Mouse (Mus musculus) heart, adult 2 months (tissue): ENCODE data around the gene Celf1. TPM values are rescaled to one million over a fixed set of nuclear protein-coding genes. Genes with fewer than 3 reads are reported as not detected.

Experiments used
- DNase-seq, 2 experiments: peaks; one replicate each; pipeline ENCODE4 v3.0.0; 2021
- H3K27ac ChIP-seq: fragments of 200-600 bp; 2 replicates; pipeline ENCODE4 v1.8.1; 2022
- H3K27me3 ChIP-seq: fragments of 200-500 bp; 2 replicates; pipeline ENCODE4 v1.6.1; 2012; ENCODE audit warnings: mild to moderate bottlenecking, low read length, inconsistent platforms, mixed read lengths; ENCODE audit not compliant: control insufficient read depth, insufficient read depth
- H3K36me3 ChIP-seq: fragments of 200-500 bp; 2 replicates; pipeline ENCODE4 v1.6.1; 2012; ENCODE audit warnings: low read length, inconsistent platforms; ENCODE audit not compliant: control insufficient read depth, insufficient read depth
- H3K4me1 ChIP-seq: fragments of 200-500 bp; 2 replicates; pipeline ENCODE4 v1.6.1; 2011; ENCODE audit warnings: low read length; ENCODE audit not compliant: control insufficient read depth, insufficient read depth
- H3K4me3 ChIP-seq: fragments of 200-600 bp; 2 replicates; pipeline ENCODE4 v1.8.1; 2022
- H3K79me2 ChIP-seq: fragments of 200-500 bp; replicated peaks from 2 replicates; pipeline ENCODE4 v1.6.1; 2012; ENCODE audit warnings: mild to moderate bottlenecking, inconsistent platforms, low read length, moderate library complexity, mixed read lengths; ENCODE audit not compliant: control insufficient read depth, insufficient read depth
- H3K9ac ChIP-seq: fragments of 200-500 bp; 2 replicates; pipeline ENCODE4 v1.6.1; 2012; ENCODE audit warnings: low read depth, mild to moderate bottlenecking, control low read depth, inconsistent platforms, low read length, mixed read lengths
- CTCF ChIP-seq: fragments of 200-600 bp; IDR thresholded peaks from 2 replicates; pipeline ENCODE4 v1.8.1; 2022; ENCODE audit warnings: antibody characterized with exemption, mild to moderate bottlenecking, moderate library complexity
- EP300 ChIP-seq: fragments of 200-500 bp; IDR thresholded peaks from 2 replicates; pipeline ENCODE4 v1.6.1; 2011; ENCODE audit warnings: low read depth, low read length, control low read depth; ENCODE audit not compliant: insufficient read depth
- POLR2A ChIP-seq: fragments of 200-500 bp; IDR thresholded peaks from 2 replicates; pipeline ENCODE4 v1.6.1; 2011; ENCODE audit warnings: mild to moderate bottlenecking, low read depth, low read length, control low read depth; ENCODE audit not compliant: insufficient read depth
- WGBS: fragments of 180-500 bp; shearing (Covaris S2); methylation state at CpG from one replicate; pipeline ENCODE4 v1.1.7; 2018; 5-methylcytosine and 5-hydroxymethylcytosine counted together
- intact Hi-C: fragments of 180-260 bp; cut with DNase I; formaldehyde crosslinking; loops from one replicate; pipeline ENCODE4 v1.15.1; 2025
- polyA plus RNA-seq: library from polyadenylated mRNA; depleted of rRNA; stranded (reverse); fragments of >200 nt; gene quantifications from 2 replicates; pipeline ENCODE4 v1.2.3, GENCODE M21; 2012
- total RNA-seq, 2 experiments: library from RNA; stranded (reverse); gene quantifications; 2 replicates each; pipeline ENCODE4 v1.2.3; 2021

The Celf1 gene
- total and polyA plus RNA-seq, 3 experiments, result 39.2 to 77.7 (median 69.2) TPM

DNA sequence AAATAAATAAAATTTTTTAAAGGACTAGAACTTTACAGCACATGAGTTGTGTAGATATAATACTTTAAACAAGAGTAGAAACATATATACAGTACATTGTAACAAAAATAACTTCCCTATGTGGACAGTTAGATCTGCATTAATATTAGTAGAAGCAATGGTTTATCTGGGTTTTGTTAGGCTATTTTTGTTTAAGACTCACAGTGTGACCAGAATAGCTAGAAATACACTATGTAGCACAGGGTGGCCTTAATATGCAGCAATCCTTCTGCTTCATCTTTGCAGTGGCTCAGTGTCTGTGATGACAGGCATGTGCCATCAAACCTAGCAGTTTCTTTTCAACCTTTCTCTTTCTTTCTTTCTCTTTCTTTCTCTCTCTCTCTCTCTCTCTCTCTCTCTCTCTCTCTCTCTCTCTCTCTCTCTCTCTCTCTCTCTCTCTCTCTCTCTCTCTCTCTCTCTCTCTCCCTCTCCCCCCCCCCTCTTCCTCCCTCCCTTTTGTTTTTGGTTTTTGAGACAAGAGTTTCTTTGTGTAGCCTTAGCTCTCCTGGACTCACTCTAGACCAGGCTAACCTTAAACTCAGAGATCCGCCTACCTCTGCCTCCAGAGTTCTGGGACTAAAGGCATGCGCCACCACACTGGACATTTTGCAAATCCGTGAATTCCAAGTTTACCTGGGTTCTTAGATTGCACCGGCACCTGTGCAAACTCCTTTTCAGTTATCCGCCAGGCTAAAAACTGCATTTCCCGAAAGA is 113.2 kb downstream of the Celf1 start:
- intact Hi-C loops, result loop anchor here (5.0 kb wide), 3 partner anchors 36 to 136 kb away; partner anchors contain the start of gene Celf1
- Histone ChIP-seq H3K4me1 (peaks cover 5% of the 10 kb centered on the region), H3K9ac (peak overlapping the region; percentile 35; the same call in 1 of the 2 replicates), H3K27me3 (no peaks in the 10 kb centered on the region), H3K79me2 (no peaks in the 10 kb centered on the region), H3K27ac (peak overlapping the region; percentile 93), H3K36me3 (no peaks in the 10 kb centered on the region; the same call in 1 of the 2 replicates), H3K4me3 (peak overlapping the region; percentile 85)
- WGBS, result 0% methylated on average over 6 of the region's 6 CpGs
- no peak for DNase-seq
- no peak for TF ChIP-seq POLR2A
- no peak for TF ChIP-seq EP300
- no peak for TF ChIP-seq CTCF

DNA sequence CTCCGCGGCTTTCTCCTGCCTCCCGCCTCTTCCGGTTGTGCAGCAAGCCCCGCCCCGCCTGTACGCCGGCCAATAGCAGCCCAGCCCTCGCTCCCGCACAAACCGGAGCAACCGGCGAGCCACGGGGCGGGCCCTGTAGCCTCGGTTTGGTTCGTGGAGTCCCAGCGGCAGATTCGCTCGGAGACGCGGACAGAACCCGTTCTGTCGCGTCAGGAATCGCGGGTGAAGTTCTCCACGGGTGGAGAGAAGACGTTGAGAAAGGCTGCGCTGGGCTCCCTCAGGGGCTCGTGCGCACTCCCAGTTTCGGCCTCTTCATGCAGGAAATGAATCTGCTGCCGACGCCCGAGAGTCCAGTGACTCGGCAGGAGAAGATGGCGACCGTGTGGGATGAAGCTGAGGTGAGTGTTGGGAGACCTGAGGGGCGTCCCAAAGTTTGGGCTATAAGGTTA is 113.8 kb downstream of the Celf1 start, which contains the start of gene Psmc3:
TSS of gene Psmc3 (plus strand) at position 76 of the 449 bp plus-strand sequence.
- intact Hi-C loops, result loop anchor here (1.0 to 5.0 kb wide), 4 partner anchors 16 to 137 kb away; partner anchors contain the start of genes Celf1 and Slc39a13

DNA sequence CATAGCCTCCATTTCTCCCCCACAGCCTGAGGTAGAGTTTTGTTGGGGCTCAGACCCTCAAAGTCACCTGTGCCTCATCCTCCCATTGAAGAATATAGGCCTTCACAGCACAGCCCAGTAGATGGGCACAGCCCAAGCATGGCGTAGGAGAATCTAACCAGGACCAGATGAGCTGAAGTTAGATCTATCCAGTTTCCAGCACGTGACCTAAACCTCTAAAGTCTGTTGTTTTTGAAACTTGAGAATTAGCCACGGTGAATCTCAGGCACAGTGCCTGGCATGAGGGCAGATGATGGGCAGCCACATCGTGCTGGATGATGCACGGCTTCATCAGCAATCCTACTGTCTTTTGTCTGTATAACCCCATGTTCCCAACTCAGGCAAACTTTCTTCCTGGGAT is 118.3 kb downstream of the Celf1 start:
- 91% methylated on average over 5 of the region's 5 CpGs for WGBS
- H3K4me3 ChIP-seq, result no peak overlapping the region
- TF ChIP-seq POLR2A, result no peak
- no peak for TF ChIP-seq CTCF
- TF ChIP-seq EP300, result no peak

More for the DNA sequence above, 113.8 kb downstream of the Celf1 start, which contains the start of gene Psmc3:
- Histone ChIP-seq H3K27me3 (no peaks in the 10 kb centered on the region), H3K4me1 (peaks cover 5% of the 10 kb centered on the region), H3K27ac (peak within 1 kb of the TSS; percentile 93), H3K79me2 (no peaks in the 10 kb centered on the region), H3K4me3 (peak within 1 kb of the TSS; percentile 85), H3K9ac (peak within 1 kb of the TSS; percentile 81), H3K36me3 (no peaks in the 10 kb centered on the region; the same call in 1 of the 2 replicates)
- peak; percentile 98 for DNase-seq
- TF ChIP-seq EP300 (peak; percentile 46; the same call in 1 of the 2 replicates), CTCF (0 out of 2 replicates have a peak, but pooled peaks have one; percentile 3), POLR2A (peak; percentile 87)
- under 1% methylated on average over 40 of the region's 40 CpGs for WGBS

GRCm38 (mm10) chr2:91059376-91059775 is 119.2 kb downstream of the Celf1 start:
- H3K4me3 ChIP-seq, result no peak overlapping the region
- TF ChIP-seq EP300, result no peak
- H3K36me3 ChIP-seq, result peaks cover 4% of the 10 kb centered on the region; the same call in 1 of the 2 replicates
- 95% methylated on average over 2 of the region's 2 CpGs for WGBS
- intact Hi-C loops, result no loop called here
- no peaks in the 10 kb centered on the region for H3K27me3 ChIP-seq
- H3K79me2 ChIP-seq, result no peaks in the 10 kb centered on the region
- no peak for DNase-seq
- H3K27ac ChIP-seq, result no peak overlapping the region
- no peak overlapping the region for H3K9ac ChIP-seq
- peaks cover 10% of the 10 kb centered on the region for H3K4me1 ChIP-seq

More for the DNA sequence above, 118.3 kb downstream of the Celf1 start:
- no peak for DNase-seq
- H3K79me2 ChIP-seq, result no peaks in the 10 kb centered on the region
- peaks cover 4% of the 10 kb centered on the region; the same call in 1 of the 2 replicates for H3K36me3 ChIP-seq
- intact Hi-C loops, result no loop called here
- H3K4me1 ChIP-seq, result peaks cover 10% of the 10 kb centered on the region
- H3K27ac ChIP-seq, result no peak overlapping the region
- no peak overlapping the region for H3K9ac ChIP-seq
- H3K27me3 ChIP-seq, result no peaks in the 10 kb centered on the region

GRCm38 (mm10) chr2:91060544-91061355 is 120.6 kb downstream of the Celf1 start:
- H3K27ac ChIP-seq, result no peak overlapping the region; the same call in 1 of the 2 replicates
- TF ChIP-seq CTCF (peak; percentile 80), EP300 (0 out of 2 replicates have a peak, but pooled peaks have one; percentile 61), POLR2A (peak; percentile 42; the same call in 1 of the 2 replicates)
- H3K79me2 ChIP-seq, result no peaks in the 10 kb centered on the region
- no peak overlapping the region for H3K4me3 ChIP-seq
- DNase-seq, result peak in 1 of 2 experiments; percentile 48
- H3K9ac ChIP-seq, result no peak overlapping the region
- 0 out of 2 replicates have a peak, but pooled peaks cover 4% of the 10 kb centered on the region for H3K36me3 ChIP-seq
- H3K4me1 ChIP-seq, result peaks cover 6% of the 10 kb centered on the region
- no peaks in the 10 kb centered on the region for H3K27me3 ChIP-seq
- 62% methylated on average over 10 of the region's 10 CpGs for WGBS
- intact Hi-C loops, result loop anchor here (2.0 kb wide), 2 partner anchors 44 to 194 kb away; no protein-coding TSS in a partner anchor
